Mouse (Mus musculus) brain, embryonic 14.5 days (tissue): Measurements from ENCODE around the gene Ovol2.

ENCODE experiments used
- CTCF ChIP-seq: fragments of 200-500 bp; IDR thresholded peaks from 2 replicates; pipeline ENCODE4 v1.5.1; 2012; ENCODE audit warnings: inconsistent platforms, mild to moderate bottlenecking, moderate library complexity, borderline replicate concordance; ENCODE audit not compliant: insufficient read depth, insufficient read length; ENCODE audit errors: extremely low read depth
- POLR2A ChIP-seq: fragments of 200-500 bp; IDR thresholded peaks from 2 replicates; pipeline ENCODE4 v1.6.1; 2012; ENCODE audit warnings: mild to moderate bottlenecking, inconsistent platforms, borderline replicate concordance; ENCODE audit not compliant: poor library complexity, insufficient read depth, insufficient read length, severe bottlenecking; ENCODE audit errors: extremely low read depth

DNA sequence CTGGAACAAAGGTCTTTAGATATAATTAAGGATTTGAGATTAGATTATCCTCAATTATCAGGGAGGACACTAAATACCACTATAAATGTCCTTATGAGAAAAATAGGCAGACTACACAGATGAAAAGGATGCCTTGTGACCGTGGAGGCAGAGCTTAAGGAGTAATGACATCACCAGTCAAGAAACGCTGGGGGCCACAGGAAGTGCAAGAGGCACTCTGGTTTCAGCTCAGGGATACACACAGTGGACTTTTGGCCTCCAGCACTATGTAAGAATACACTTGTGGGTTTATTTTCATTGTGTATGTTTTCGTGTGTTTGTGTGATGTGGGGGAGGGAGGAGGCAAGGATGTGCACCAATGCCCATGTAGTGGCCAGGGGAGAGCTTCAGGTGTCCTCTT, 5.3 kb upstream of the Ovol2 start:
- TF ChIP-seq CTCF (no peak), POLR2A (no peak)
